Mouse (Mus musculus) myocyte (in vitro differentiated cells): ENCODE results near the gene Ppdpf.

Experiments used
- MAX ChIP-seq: IDR thresholded peaks from one replicate; pipeline ENCODE4 v1.6.1; 2011; ENCODE audit warnings: low read depth, mild to moderate bottlenecking, control low read depth
- USF1 ChIP-seq: IDR thresholded peaks from one replicate; pipeline ENCODE4 v1.6.1; 2011; ENCODE audit warnings: low read depth, mild to moderate bottlenecking, control low read depth, moderate library complexity

- TF ChIP-seq MAX (no peak), USF1 (no peak)
Observed at GRCm38 (mm10) chr2:181219538-181220216, 32.6 kb downstream of the Ppdpf start, which contains the start of gene Fndc11.
